Mouse (Mus musculus) v-Abl transformed pro-B cells (cell line): Measurements from ENCODE around the gene Kirrel3.

Experiments used
- in situ Hi-C, 2 experiments: fragments of 400-800 bp; cut with MboI; formaldehyde crosslinking; loops; one replicate each; pipeline ENCODE4 v1.15.1; 2025; ENCODE audit not compliant: unreplicated experiment in 2 of 2

The Kirrel3 gene

DNA sequence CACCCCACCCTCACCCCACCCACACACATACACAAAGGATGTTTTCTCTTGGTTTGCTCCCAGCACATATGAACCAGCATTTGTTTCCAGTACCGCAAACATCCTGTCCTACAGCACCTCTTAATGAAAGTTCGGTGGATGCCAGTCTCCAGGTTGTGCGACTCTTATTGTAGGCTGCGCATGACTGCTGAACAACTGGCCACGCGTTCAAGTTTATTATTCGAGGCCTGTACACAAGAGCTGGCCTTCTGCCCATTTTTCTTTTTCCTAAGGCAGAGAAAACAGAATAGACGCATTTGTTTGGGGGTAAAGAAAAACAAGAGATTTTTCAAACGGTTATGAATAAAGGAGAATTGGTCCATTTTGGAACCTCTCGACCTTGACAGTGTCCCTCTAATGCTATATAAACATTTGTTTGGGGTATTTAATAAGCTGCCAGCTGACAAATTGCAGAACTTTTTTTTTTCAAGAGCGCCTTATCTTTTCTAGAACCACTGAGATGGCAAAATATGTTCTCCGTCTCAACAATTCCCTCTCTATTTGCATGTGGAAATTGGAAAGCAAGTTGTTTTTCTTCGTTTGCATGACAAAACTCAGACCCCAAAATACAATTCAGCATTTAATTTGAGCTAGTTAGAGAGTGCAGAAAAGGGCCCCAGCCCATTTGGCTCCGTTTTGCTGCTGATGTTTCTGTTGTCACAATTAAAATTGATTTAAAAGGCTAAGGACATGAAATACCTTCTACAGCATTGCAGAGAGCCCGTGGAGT, 179.9 kb downstream of the Kirrel3 start:
- in situ Hi-C loops, result no loop called here

DNA sequence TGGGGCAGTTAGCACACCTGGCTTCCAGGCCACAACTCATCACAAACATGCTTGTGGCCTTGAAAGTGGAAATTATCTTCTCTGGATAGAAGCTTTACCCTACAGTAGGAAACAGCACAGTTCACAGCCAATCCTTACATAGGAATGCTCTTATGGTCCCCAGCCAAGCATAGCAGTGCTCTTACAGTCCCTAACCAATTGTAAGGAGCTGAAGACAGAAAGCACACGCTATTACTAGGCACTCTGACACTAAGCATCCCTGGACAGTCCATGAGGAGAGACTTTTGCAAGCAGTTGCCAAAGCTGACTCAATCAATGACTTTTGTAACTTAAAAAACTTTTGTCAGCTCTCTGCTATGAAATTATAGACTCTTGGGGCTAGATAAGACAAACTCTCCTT, 181.5 kb downstream of the Kirrel3 start:
- in situ Hi-C loops, result no loop called here

DNA sequence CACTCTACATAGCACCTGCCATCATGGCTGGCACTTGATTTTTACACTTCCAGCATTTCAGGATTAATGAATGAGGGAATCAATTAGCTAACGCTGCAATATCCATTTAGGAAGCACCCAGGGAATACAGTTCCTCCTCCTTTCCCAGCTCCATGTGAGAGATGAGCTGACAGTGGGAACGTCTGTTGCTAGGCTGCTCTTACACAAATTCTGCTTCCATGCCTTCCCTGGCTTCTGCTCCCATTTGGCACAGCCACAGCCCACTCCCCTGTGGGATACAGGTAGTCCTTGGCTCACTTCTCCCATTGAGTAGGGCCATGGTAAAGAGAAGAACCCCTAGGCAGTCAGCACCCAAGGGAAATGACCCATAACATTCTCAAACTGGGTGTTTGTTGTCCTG, 185.2 kb downstream of the Kirrel3 start:
- in situ Hi-C loops, result no loop called here

DNA sequence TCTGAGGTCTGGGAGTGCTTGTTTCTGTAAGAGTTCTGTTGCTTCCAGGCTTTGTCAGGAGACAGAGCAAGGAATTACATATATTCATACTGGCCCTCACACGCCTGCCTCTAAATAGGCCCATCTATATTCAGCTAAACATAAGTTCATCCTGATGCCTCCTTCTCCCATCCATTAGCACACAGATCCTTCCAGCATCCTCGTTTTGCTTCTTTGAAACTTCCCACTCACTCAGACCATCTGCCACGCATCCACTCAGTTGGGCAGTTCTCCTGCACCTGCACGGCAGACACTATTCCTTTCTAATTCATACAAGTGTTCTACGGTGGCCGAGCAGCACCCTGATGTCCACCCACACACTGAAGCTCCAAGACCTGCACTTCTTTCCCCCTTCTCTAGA, 201.1 kb downstream of the Kirrel3 start:
- in situ Hi-C loops, result no loop called here

DNA sequence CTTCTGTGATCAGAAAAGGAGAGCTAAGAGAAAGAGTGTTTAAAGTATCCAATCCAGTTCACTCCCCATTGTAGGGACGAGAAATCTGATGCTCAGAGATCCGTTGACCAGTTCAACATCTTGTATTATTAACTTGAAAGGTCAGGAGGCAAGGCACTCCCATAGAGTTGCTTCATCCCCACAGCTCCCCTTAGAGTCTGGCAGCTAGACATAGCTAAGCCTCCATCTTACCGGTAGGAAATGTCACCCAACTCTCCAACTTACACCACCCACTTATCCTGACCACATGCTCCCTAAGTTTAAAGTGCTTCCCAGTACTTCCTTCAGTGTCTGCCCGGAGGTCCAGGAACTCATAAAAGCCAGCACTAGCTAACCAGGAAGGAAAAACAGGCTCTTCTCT, 202.7 kb downstream of the Kirrel3 start:
- in situ Hi-C loops, result no loop called here

DNA sequence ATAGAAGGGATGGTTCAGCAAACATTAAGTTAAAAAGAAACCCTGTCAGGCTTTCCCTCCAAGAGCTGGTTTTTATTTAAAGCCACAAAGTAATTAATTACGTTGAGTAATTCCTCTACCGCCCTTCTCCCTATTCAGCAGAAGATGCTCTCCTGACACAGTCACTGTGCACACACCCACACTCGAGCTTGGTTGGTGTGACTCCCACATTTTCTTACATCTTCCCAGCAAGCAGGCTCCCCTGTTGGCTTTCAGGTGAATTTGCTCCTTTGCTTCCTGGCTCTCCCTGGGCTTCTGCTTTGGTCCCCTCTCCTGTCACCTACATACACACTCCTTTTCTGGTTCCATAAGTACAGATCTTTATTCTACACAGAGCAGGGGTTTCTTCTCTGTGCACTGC, 203.7 kb downstream of the Kirrel3 start:
- in situ Hi-C loops, result no loop called here

DNA sequence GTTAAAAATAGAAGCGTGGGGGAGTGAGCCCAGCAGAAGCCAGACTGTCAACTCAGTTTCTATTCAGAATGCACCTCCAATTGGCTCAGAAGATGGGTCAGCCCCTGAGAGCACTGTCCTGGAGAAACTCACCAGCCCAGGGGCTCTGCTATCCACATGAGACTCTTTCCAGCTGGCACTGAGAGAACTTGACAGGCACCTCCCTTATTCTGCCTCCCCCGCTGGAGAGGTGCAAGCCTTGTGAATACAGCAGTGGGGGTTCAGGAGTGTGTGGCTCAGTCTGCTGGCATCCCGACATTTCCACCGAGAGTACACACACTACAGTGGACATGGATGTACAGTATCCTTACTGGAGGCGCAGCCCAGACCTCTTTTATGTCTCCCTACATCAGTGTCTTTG, 210.0 kb downstream of the Kirrel3 start:
- in situ Hi-C loops, result no loop called here

DNA sequence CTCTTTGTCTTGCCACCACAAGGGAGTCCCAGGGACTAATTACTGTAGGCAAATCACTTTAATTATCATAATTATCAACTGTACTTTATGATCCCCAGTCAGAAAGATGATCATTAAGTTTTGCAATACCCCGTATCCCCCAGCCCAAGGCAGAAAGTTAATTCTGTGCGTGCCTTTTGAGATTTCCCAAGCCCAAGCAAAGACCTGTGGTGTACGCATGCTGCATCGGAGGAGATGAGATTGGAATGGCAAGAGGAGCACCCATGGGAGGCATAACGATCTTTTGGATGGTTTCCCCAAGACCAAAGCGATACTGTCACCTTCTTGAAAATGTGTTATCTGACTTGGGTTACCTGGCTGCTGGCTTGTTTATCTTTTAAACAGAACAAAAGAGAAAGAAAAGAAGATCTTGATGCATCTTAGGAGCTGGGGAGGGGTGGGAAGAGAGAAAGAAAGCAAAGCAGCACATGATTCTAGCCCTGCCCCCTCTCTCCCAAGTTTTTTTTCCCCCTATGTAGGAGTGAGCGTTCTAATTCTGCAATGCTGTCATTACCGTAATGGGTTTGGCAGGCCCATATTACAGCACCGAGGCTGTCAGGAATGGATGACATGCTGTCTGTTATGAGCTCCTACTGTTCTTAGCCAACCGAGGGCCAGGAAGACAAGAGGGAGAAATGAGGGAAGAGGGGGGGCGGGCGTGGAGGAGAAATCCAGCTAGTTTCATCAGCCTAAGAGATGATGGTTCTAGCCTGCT, 218.0 kb downstream of the Kirrel3 start:
- in situ Hi-C loops, result no loop called here

DNA sequence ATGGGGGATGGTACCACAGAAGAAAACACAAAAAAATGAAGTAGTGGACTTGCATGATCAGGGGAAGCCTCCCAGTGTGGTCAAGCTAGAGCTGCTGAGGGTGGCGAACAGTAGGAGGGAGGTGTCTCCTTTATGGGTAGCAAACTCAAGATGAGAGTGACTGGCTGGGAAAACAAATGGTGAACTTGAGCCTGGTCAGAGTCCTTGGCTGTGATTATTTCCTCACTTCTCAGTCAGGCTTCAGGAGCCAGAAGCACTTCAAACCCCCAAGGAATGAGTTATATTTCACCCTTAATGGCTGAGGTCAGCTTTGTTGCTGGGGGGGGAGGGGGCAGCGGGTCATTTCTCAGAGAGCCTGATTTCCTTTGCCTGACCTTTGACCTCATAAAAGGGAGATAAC, 218.7 kb downstream of the Kirrel3 start:
- in situ Hi-C loops, result no loop called here

DNA sequence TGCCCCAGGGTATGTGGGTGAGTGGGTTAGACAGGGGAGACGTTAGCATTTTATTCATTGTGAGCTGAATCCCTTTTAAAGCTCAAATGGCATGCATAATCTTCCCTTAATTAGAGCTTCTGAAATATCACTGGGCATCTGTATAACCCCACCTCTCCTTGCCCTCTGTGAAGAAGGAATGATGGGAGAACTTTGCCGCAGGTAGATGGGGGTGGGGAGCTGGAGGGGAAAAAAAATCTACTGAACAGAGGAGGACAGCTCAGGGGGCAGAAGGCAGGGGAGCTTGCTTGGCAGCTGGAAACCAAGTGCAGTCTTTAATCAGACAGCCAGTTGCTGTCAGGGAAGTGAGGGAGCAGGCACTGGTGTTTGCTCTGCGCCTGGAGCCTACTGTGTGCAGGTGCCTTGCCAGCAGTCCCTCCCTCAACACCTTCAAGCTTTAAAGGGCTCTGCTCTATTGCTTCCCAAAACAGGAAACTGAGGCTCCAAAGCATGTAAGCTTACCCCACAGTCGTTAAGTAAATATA, 220.7 kb downstream of the Kirrel3 start:
- in situ Hi-C loops, result no loop called here

DNA sequence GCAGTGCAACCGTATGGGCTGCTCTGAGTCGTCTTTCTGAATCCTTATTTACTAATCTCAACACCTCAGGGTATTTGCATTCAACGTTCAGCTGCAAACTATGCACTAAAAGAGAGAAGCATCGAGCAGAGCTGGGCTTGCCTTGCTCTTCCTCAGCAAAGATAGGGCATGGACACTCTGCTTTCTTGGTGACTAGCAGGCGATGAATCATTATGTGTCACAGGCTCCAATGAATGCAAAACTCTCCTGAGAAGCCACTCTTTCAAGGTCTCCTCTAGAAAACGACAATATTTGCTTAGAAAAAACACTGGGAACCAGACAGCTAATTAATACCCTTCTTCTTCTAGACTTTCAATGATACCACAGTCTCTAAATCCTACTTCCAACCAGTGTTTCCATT, 223.0 kb downstream of the Kirrel3 start:
- in situ Hi-C loops, result no loop called here

DNA sequence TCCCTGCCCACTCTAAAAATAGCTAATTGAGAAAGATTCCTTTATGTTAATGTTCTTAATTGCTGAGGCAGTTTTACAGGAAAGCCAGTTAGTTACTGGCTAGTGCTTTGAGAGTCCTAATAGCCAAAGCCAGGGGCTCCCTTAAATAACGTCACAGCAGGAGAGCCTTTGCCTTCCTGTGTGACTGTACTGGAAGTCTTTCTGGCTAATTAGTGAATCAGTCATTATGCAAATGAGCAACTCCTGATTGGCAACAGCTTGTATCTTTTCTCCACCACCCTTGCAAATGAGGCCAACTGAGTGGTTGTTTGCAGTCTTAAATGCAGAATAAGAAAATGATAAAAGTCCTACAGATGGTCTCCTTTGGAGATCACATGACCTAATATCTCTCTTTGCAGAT, 226.3 kb downstream of the Kirrel3 start:
- in situ Hi-C loops, result no loop called here

DNA sequence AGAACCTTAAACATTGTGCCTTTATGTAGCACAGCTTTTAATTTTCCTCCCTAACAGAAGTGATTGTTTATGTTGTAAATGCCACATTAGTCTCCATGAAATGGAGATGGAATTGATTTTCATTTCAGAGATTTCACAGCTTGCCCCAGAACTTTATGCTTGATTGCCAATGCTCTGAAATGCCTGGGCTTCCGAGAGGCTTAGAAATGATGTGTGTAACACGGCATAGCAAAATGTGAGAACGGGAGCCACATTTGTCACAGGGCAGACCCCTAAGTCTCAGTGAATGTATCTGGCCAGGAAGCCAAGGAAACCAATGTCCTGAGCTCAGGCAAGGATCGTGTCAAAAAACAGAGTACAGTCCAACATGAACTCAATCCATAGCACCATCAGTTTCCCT, 227.3 kb downstream of the Kirrel3 start:
- in situ Hi-C loops, result no loop called here

DNA sequence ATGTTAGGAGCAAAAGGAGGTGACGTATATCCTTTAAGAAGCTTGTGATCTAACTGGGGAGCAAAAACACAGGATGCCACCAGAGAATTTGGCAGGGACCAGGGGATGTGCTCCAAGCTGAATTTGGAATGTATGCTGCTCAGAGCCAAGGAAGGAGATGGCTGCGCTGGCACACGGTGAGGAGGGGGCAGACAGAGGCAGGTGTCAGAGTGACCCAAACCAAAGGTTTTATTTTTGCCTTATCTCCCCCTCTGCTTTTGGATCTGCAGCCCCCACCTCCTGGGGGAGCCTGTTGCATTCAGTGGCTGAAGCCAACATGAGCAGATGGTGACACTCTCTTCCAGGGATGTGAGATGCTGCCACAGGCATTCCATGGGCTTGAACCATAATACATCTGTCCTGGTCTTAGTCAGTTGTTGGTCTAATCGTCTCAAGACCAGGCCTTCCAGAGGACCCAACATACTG, 227.8 kb downstream of the Kirrel3 start:
- in situ Hi-C loops, result no loop called here

DNA sequence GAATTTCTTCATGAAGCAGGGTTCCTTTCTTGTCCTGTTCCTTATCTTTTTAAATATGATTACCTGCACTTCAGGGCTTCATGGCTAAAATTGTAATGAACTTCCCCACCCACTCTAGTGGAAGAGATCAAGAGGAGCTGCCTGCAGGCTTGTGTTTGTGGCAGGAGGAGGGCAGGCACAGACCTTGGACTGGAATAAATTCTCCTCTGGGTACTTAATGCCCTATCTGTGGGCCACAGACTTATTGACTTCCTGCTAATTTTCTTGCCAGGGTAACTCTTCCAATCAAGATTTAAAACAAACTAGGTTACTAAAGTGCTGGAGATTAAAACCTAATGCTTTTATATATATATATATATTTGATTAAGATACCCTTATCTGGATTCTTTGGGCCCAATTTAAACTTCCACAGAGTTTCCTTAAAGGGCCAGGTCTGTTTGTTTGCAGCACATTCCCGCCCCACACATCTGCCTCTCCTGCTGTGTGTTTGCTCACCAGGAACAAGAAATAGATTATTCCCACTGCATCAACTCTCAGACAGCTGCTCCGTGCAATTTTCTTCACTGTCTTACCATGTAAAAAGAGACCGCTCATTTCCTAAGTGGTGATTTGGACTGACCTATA, 229.4 kb downstream of the Kirrel3 start:
- in situ Hi-C loops, result no loop called here

DNA sequence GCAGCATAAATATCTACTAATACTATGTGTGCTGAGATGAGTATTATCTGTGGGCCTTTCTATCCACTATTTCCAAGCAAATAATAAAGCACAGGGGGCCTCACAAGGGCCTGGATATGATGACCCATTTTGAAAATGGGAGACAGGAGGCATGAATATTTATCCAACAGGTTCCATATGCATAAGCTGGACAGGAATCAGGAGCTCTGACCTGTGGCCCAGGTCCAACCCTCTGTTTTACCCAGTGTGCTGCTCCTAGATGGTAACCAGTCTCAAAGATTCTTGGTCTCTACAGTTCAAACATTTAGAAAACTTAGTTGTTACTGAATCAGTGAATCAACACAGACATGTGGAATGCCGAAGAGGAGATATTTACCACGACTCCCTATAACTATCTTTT, 230.8 kb downstream of the Kirrel3 start:
- in situ Hi-C loops, result no loop called here

DNA sequence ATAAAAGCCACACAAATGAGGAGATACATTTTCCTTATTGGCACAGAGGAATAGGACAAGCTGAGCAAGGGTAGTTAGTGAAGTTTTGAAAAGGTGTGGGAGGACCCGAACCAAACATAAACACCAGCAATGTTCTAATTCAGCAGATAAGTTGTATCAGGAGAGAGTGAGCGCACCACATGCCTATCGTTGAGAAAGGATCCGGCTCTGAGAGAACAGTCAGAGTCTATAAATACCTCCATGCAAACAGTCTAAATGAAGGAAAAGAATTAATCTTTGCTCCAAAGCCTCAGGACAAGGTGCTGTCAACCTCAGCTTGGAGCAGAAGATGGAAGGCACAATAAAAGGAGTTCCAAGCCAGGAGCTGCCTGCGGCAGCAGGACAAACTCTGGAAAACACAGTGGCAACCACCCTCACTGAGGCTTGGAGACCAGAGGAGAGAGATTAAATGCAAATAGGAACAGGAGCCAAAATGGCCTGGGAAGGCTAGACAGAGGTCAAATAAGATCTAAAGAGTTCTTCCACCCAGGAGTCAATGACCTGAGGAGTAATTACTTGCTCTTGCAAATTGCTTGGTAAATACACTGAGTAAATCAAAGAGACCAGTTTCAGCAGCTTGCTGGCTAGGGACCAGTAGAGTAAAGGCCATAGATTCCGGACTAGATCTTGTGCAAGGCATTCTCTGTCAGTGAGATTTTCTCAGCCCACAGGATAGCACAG, 235.9 kb downstream of the Kirrel3 start:
- in situ Hi-C loops, result no loop called here

DNA sequence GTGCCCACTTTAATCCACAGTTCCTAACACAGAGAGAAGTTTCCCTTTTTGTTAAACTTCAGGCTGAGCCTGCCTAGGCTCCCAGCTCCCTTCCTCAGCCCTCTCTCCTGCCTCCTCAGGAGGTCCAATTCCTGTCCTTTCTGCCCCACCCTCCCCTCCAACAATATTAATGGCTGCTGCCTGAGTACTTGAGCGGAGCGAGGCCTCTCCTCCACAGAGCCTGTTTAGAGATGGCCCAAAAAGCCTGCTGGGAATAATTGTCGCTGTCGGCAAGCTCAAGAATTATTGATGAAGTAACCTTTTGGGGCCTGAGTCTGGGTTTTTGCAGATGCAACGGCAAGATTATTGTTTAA, 236.5 kb downstream of the Kirrel3 start:
- in situ Hi-C loops, result no loop called here

DNA sequence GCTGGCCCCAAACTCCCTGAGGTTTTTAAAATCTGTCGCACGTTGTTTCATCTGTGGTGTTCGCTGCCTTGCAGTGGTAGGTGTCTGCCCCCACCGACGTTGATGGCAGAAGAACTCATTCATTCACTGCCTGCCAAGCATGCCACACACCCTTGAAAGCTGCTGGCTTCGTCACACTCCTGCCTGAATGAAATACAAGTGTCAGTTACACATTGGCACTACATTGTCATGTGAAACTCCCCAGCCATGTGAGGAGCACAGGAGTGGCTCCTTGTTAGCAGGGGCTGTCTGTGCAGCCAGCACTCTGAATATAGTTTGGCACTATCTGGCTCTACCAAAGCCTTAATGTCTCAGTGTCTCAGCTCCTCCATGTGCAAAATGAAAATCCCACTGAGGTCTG, 246.8 kb downstream of the Kirrel3 start:
- in situ Hi-C loops, result no loop called here

DNA sequence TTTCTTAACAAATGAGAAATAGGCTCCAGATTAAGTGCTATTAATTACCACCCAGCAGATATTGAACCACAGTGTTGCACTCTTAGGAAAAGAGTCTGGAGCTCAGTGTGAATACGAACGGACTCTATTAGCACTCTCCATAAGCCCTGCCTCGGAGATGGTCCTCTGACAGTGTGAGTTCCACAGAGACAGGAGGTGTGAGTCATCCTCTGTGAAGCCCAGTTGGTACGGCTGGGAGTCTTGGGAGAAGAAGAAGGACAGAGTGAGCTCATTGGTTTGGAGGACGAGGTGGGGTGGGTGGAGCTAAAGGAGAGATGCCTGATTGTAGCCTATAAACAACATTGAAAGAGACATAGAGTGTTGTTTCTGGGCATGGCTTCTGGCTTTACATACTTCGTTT, 247.9 kb downstream of the Kirrel3 start:
- in situ Hi-C loops, result no loop called here

DNA sequence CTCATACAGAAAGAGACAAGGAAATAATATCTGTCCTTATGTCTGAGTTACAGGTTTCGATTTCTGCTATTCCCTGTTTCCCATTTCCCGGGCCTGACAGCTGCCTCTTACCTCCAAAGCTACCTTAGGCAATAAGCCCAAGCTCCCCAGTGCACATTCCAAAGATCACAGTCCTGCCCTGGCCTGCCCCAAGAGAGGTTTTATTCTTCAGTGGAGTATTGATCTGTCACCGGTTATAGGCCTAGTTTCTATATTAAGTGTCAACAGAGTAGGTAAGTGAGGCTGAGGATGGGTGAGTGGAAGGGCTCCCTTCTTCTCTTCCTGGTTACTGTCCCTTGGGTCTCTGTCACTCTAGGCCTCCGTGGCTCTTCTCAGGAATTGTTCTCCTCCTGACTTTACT, 249.3 kb downstream of the Kirrel3 start:
- in situ Hi-C loops, result no loop called here
